Mouse (Mus musculus): ENCODE measurements around the gene Nhs. TPM values are rescaled to one million over a fixed set of nuclear protein-coding genes. Genes with fewer than 3 reads are reported as not detected.

Nhs gene
- total and polyA plus RNA-seq, 3 experiments = 0.04 to 0.30 (median 0.12) TPM

DNA sequence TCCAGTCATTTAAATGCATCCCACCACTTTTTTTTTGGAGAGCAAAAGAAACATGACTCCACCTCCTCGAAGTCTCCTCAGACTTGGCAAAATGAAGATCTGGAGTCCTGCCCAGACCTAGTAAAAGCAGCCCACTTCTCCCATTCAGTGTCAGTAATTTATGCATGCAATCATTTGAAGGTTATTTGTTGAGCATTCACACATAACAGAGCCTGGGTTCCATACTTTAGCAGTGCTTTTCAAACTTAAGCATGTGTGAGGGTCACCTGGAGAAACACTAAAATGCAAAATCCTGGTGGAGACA, 73.7 kb downstream of the Nhs start:
- no peaks in the 10 kb centered on the region for H3K36me3 ChIP-seq (replicated peaks in 1 of 2; ENCODE audit: control insufficient read depth in 1 of 2, insufficient read depth in 1 of 2, low read length in 1 of 2)
- TF ChIP-seq POLR2A (IDR thresholded peaks at IDR 0.05; ENCODE audit: low read depth, low read length) = no peak
- TF ChIP-seq USF2 (conservative IDR thresholded peaks at IDR 0.05; ENCODE audit: low read depth, low read length) = no peak
- no peak for TF ChIP-seq BHLHE40 (IDR thresholded peaks at IDR 0.05; ENCODE audit: low read depth, low read length)
- no peak for TF ChIP-seq MYC (IDR thresholded peaks at IDR 0.05; ENCODE audit: low read depth, low read length)
- H3K27me3 ChIP-seq (replicated peaks) = no peaks in the 10 kb centered on the region
- H3K9ac ChIP-seq (ENCODE audit: insufficient read depth, low read depth) = no peak overlapping the region
- no peak overlapping the region for H3K4me2 ChIP-seq (ENCODE audit: insufficient read depth, low read depth, poor library complexity, severe bottlenecking)
- H3K4me3 ChIP-seq (replicated peaks in 1 of 3; ENCODE audit: low read depth in 2 of 3, low read length in 2 of 3, poor library complexity in 1 of 3) = no peak overlapping the region
- H3K9me3 ChIP-seq (replicated peaks; ENCODE audit: low read length) = no peaks in the 10 kb centered on the region
- H3K79me2 ChIP-seq (replicated peaks; ENCODE audit: control insufficient read depth, extremely low read depth, insufficient read depth, poor library complexity, severe bottlenecking) = no peaks in the 10 kb centered on the region
- H3K4me1 ChIP-seq (ENCODE audit: control insufficient read depth in 1 of 2, insufficient read depth in 2 of 2) = no peaks in the 10 kb centered on the region
- DNase-seq (ENCODE audit: extremely low read depth) = no peak
- dilution Hi-C loops (cut with MboI; ENCODE audit: extremely low pct_ligation_motif_present, extremely low pct_unique_long_range_greater_than_20kb, low sequenced_read_pairs) (no loop called here), in situ Hi-C loops (cut with MboI; ENCODE audit: low pct_ligation_motif_present, low pct_unique_long_range_greater_than_20kb, low sequenced_read_pairs) (no loop called here)
- H3K27ac ChIP-seq (ENCODE audit: insufficient read depth, low read depth) = no peak overlapping the region

GRCm38 (mm10) chrX:162085062-162085896, 74.3 kb downstream of the Nhs start:
- no peaks in the 10 kb centered on the region for H3K27me3 ChIP-seq (replicated peaks)
- H3K36me3 ChIP-seq (replicated peaks in 1 of 2; ENCODE audit: control insufficient read depth in 1 of 2, insufficient read depth in 1 of 2, low read length in 1 of 2) = no peaks in the 10 kb centered on the region
- no peak for TF ChIP-seq MEF2A (IDR thresholded peaks at IDR 0.05; ENCODE audit: borderline replicate concordance, low read depth, low read length)
- TF ChIP-seq NRF1 (IDR thresholded peaks at IDR 0.05; ENCODE audit: low read depth, low read length) = no peak
- no peak for TF ChIP-seq TCF12 (IDR thresholded peaks at IDR 0.05; ENCODE audit: low read depth, low read length)
- no peak for TF ChIP-seq ZNF384 (IDR thresholded peaks at IDR 0.05; ENCODE audit: low read depth, low read length)
- TF ChIP-seq HCFC1 (IDR thresholded peaks at IDR 0.05; ENCODE audit: low read depth, low read length) = no peak
- TF ChIP-seq TBP (conservative IDR thresholded peaks at IDR 0.05; ENCODE audit: low read depth, low read length) = no peak
- no peak for TF ChIP-seq PAX5 (IDR thresholded peaks at IDR 0.05; ENCODE audit: low read length)
- TF ChIP-seq ZMIZ1 (IDR thresholded peaks at IDR 0.05; ENCODE audit: low read depth, low read length) = no peak
- no peak for TF ChIP-seq KAT2A (IDR thresholded peaks at IDR 0.05; ENCODE audit: insufficient replicate concordance, low read length)
- TF ChIP-seq NELFE (IDR thresholded peaks at IDR 0.05; ENCODE audit: low read depth, low read length) = no peak
- TF ChIP-seq UBTF (IDR thresholded peaks at IDR 0.05; ENCODE audit: low read depth, low read length) = no peak
- no peak for TF ChIP-seq POLR2A (IDR thresholded peaks at IDR 0.05; ENCODE audit: low read depth, low read length)
- no peak for TF ChIP-seq GABPA (IDR thresholded peaks at IDR 0.05; ENCODE audit: insufficient replicate concordance, low read depth, low read length)
- TF ChIP-seq JUN (IDR thresholded peaks at IDR 0.05; ENCODE audit: insufficient read depth, low read depth, low read length) = no peak
- TF ChIP-seq RAD21 (IDR thresholded peaks at IDR 0.05; ENCODE audit: low read depth, low read length) = no peak
- TF ChIP-seq USF1 (IDR thresholded peaks at IDR 0.05; ENCODE audit: low read depth, low read length) = no peak
- TF ChIP-seq USF2 (conservative IDR thresholded peaks at IDR 0.05; ENCODE audit: low read depth, low read length) = no peak
- H3K4me1 ChIP-seq (ENCODE audit: control insufficient read depth in 1 of 2, insufficient read depth in 2 of 2) = no peaks in the 10 kb centered on the region
- H3K4me3 ChIP-seq (replicated peaks in 1 of 3; ENCODE audit: low read depth in 2 of 3, low read length in 2 of 3, poor library complexity in 1 of 3) = no peak overlapping the region
- in situ Hi-C loops (cut with MboI; ENCODE audit: low pct_ligation_motif_present, low pct_unique_long_range_greater_than_20kb, low sequenced_read_pairs) (no loop called here), dilution Hi-C loops (cut with MboI; ENCODE audit: extremely low pct_ligation_motif_present, extremely low pct_unique_long_range_greater_than_20kb, low sequenced_read_pairs) (no loop called here)
- no peak overlapping the region for H3K27ac ChIP-seq (ENCODE audit: insufficient read depth, low read depth)
- DNase-seq (ENCODE audit: extremely low read depth) = no peak
- no peak overlapping the region for H3K9ac ChIP-seq (ENCODE audit: insufficient read depth, low read depth)
- H3K79me2 ChIP-seq (replicated peaks; ENCODE audit: control insufficient read depth, extremely low read depth, insufficient read depth, poor library complexity, severe bottlenecking) = no peaks in the 10 kb centered on the region
- no peaks in the 10 kb centered on the region for H3K9me3 ChIP-seq (replicated peaks; ENCODE audit: low read length)
- H3K4me2 ChIP-seq (ENCODE audit: insufficient read depth, low read depth, poor library complexity, severe bottlenecking) = no peak overlapping the region
